Mouse (Mus musculus): ENCODE measurements around the gene Svbp. TPM values are rescaled to one million over a fixed set of nuclear protein-coding genes. Genes with fewer than 3 reads are reported as not detected.

Svbp gene
- polyA plus RNA-seq (2015; fragmentation: Nextera tagmentation; extraction: Ambion mirVana), result 109 and 128 TPM in 2 replicates

DNA sequence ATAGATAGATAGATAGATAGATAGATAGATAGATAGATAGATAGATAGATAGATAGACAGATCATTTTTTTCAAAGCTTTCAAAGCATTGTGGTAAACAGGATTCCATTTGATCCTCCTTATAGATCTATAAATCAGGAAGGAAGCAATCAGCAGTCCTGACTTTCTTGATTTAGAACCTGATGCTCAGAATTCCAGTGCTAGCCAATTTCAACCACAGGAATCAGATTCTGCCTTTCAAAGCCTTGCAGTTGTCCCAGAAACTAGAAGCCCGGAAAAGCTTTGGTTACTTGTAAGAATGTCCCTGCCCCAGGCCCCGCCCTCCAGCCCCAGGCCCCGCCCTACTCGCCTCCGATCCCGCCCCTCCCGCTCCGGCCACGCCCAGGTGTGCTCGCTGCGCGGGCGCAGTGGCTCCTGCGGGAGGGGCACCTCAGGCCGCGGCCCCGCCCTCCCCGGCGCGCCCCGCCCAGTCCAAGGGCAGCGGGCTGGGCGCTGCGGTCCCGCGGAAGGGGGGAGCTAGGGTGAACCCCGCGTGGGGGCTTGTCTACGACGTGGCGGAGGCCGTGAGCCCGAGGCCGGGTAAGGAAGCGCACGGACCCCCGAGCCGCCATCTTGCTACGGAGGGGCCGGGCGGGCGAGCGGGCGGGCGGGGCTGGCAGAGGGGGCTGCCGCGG, at the start of gene Svbp:
Svbp (plus strand) TSS at position 398 of the 673 bp plus-strand sequence.
- H3K27me3 ChIP-seq (ENCODE audit: control insufficient read depth, insufficient read depth, low read length), result no peaks in the 10 kb centered on the region
- peaks cover 13% of the 10 kb centered on the region for H3K4me1 ChIP-seq (ENCODE audit: control insufficient read depth, insufficient read depth, low read length)
- peak; percentile 98 for ATAC-seq (ENCODE audit: insufficient read depth, low FRiP score)
- no peaks in the 10 kb centered on the region for H3K9me3 ChIP-seq (replicated peaks; ENCODE audit: control insufficient read depth, low read length)
- H3K9ac ChIP-seq (ENCODE audit: low read length), result peak within 1 kb of the TSS; percentile 91
- H3K27ac ChIP-seq (ENCODE audit: low read length), result peak within 1 kb of the TSS; percentile 46; the same call in 1 of the 2 replicates
- WGBS, result under 1% methylated on average over 44 of the region's 47 CpGs
- H3K4me3 ChIP-seq (replicated peaks; ENCODE audit: low read length), result peak within 1 kb of the TSS; percentile 82
- peaks cover 8% of the 10 kb centered on the region; the same call in 1 of the 2 replicates for H3K36me3 ChIP-seq (ENCODE audit: control insufficient read depth, insufficient read depth, low read length)
- peak within 1 kb of the TSS; percentile 77 for H3K4me2 ChIP-seq (ENCODE audit: low read depth, low read length)

GRCm38 (mm10) chr4:119146816-119147215, 48.3 kb upstream of the Svbp start:
- no peak overlapping the region for H3K4me2 ChIP-seq (ENCODE audit: low read depth, low read length)
- H3K4me1 ChIP-seq (ENCODE audit: control insufficient read depth, insufficient read depth, low read length), result 0 out of 2 replicates have a peak, but pooled peaks cover 3% of the 10 kb centered on the region
- ATAC-seq (ENCODE audit: insufficient read depth, low FRiP score), result no peak
- H3K9me3 ChIP-seq (replicated peaks; ENCODE audit: control insufficient read depth, low read length), result no peaks in the 10 kb centered on the region
- no peak overlapping the region for H3K4me3 ChIP-seq (replicated peaks; ENCODE audit: low read length)
- no peaks in the 10 kb centered on the region for H3K27me3 ChIP-seq (ENCODE audit: control insufficient read depth, insufficient read depth, low read length)
- no peak overlapping the region for H3K27ac ChIP-seq (ENCODE audit: low read length)
- 81% methylated on average over 7 of the region's 7 CpGs for WGBS
- no peaks in the 10 kb centered on the region for H3K36me3 ChIP-seq (ENCODE audit: control insufficient read depth, insufficient read depth, low read length)
- no peak overlapping the region for H3K9ac ChIP-seq (ENCODE audit: low read length)

GRCm38 (mm10) chr4:119147347-119147746, 47.8 kb upstream of the Svbp start:
- no peak overlapping the region for H3K27ac ChIP-seq (ENCODE audit: low read length)
- H3K9me3 ChIP-seq (replicated peaks; ENCODE audit: control insufficient read depth, low read length), result no peaks in the 10 kb centered on the region
- H3K36me3 ChIP-seq (ENCODE audit: control insufficient read depth, insufficient read depth, low read length), result no peaks in the 10 kb centered on the region
- no peak for ATAC-seq (ENCODE audit: insufficient read depth, low FRiP score)
- H3K9ac ChIP-seq (ENCODE audit: low read length), result no peak overlapping the region
- 0 out of 2 replicates have a peak, but pooled peaks cover 3% of the 10 kb centered on the region for H3K4me1 ChIP-seq (ENCODE audit: control insufficient read depth, insufficient read depth, low read length)
- H3K4me3 ChIP-seq (replicated peaks; ENCODE audit: low read length), result no peak overlapping the region
- WGBS, result 80% methylated on average over 5 of the region's 5 CpGs
- H3K27me3 ChIP-seq (ENCODE audit: control insufficient read depth, insufficient read depth, low read length), result no peaks in the 10 kb centered on the region
- no peak overlapping the region for H3K4me2 ChIP-seq (ENCODE audit: low read depth, low read length)

DNA sequence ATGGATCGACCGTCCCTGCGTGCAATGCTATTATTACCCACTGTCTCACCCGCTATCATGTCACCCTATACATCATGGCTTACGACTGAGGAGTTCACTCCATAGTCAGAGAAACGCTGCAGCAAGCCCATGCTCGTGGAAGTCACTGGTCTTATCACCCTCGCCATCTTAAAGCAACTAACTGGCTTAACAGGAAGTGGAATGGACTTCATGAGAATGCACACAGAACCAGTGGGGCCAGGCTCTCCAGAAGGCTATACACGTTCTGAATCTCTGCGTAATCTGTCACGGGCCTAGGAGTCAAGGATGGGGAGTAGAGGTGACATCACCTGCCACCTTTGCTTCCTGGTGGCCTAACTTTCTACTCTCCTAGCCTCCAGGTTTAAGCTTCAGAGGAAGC, 46.4 kb upstream of the Svbp start:
- H3K4me1 ChIP-seq (ENCODE audit: control insufficient read depth, insufficient read depth, low read length), result no peaks in the 10 kb centered on the region
- H3K27me3 ChIP-seq (ENCODE audit: control insufficient read depth, insufficient read depth, low read length), result no peaks in the 10 kb centered on the region
- H3K4me2 ChIP-seq (ENCODE audit: low read depth, low read length), result no peak overlapping the region
- 72% methylated on average over 11 of the region's 11 CpGs for whole genome bisulfite sequencing
- ATAC-seq (ENCODE audit: insufficient read depth, low FRiP score), result no peak
- H3K9ac ChIP-seq (ENCODE audit: low read length), result no peak overlapping the region
- H3K9me3 ChIP-seq (replicated peaks; ENCODE audit: control insufficient read depth, low read length), result no peaks in the 10 kb centered on the region
- no peak overlapping the region for H3K4me3 ChIP-seq (replicated peaks; ENCODE audit: low read length)
- H3K36me3 ChIP-seq (ENCODE audit: control insufficient read depth, insufficient read depth, low read length), result no peaks in the 10 kb centered on the region
- no peak overlapping the region for H3K27ac ChIP-seq (ENCODE audit: low read length)

DNA sequence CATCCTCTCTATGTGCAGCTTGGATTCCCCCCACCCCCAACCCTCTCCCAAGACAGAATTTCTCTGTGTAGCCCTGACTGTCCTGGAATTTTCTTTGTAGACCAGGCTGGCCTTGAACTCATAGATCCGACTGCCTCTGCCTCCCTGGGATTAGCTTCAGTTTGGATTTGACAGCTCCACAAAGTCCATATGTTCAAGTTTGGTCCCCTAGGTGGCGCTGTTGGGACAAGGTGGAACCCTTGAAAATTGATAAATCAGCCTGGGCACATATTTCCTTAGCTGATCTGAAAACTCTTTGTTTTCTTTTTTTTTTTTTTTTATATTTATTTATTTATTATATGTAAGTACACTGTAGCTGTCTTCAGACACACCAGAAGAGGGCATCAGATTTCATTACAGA, 37.9 kb upstream of the Svbp start:
- no peak overlapping the region for H3K27ac ChIP-seq (ENCODE audit: low read length)
- ATAC-seq (ENCODE audit: insufficient read depth, low FRiP score), result no peak

DNA sequence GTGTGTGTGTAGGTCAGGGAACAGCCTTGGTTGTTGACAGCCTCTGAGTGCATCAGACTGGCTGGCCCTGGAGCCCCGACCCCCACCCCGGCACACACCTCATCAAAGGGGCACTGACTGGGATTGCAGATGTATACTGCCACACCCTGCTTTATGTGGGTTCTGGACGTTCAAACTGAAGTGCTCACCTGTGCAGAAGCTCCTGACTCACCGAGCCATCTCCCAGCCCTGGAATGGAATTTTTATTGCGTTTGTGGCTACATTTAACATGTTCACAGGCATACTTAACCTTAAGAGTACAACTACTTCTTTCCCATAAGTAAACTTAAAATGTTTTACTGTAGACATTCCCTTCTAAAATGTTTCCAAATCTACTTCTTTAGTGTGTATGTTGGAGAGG, 37.2 kb upstream of the Svbp start:
- Histone ChIP-seq H3K4me2 (ENCODE audit: low read depth, low read length) (no peak overlapping the region), H3K4me3 (replicated peaks; ENCODE audit: low read length) (no peak overlapping the region), H3K27ac (ENCODE audit: low read length) (no peak overlapping the region), H3K4me1 (ENCODE audit: control insufficient read depth, insufficient read depth, low read length) (no peaks in the 10 kb centered on the region), H3K36me3 (ENCODE audit: control insufficient read depth, insufficient read depth, low read length) (no peaks in the 10 kb centered on the region), H3K9me3 (replicated peaks; ENCODE audit: control insufficient read depth, low read length) (no peaks in the 10 kb centered on the region), H3K27me3 (ENCODE audit: control insufficient read depth, insufficient read depth, low read length) (no peaks in the 10 kb centered on the region), H3K9ac (ENCODE audit: low read length) (no peak overlapping the region)
- no peak for ATAC-seq (ENCODE audit: insufficient read depth, low FRiP score)
- 66% methylated on average over 5 of the region's 5 CpGs for WGBS

More for the DNA sequence above, 37.9 kb upstream of the Svbp start:
- Histone ChIP-seq H3K9ac (ENCODE audit: low read length) (no peak overlapping the region), H3K27me3 (ENCODE audit: control insufficient read depth, insufficient read depth, low read length) (no peaks in the 10 kb centered on the region), H3K4me2 (ENCODE audit: low read depth, low read length) (no peak overlapping the region), H3K4me1 (ENCODE audit: control insufficient read depth, insufficient read depth, low read length) (no peaks in the 10 kb centered on the region), H3K36me3 (ENCODE audit: control insufficient read depth, insufficient read depth, low read length) (no peaks in the 10 kb centered on the region), H3K9me3 (replicated peaks; ENCODE audit: control insufficient read depth, low read length) (no peaks in the 10 kb centered on the region), H3K4me3 (replicated peaks; ENCODE audit: low read length) (no peak overlapping the region)
- 37% methylated on average over 2 of the region's 2 CpGs for WGBS

- Histone ChIP-seq H3K36me3 (ENCODE audit: control insufficient read depth, insufficient read depth, low read length) (no peaks in the 10 kb centered on the region), H3K4me3 (replicated peaks; ENCODE audit: low read length) (no peak overlapping the region), H3K4me2 (ENCODE audit: low read depth, low read length) (no peak overlapping the region), H3K9ac (ENCODE audit: low read length) (no peak overlapping the region), H3K4me1 (ENCODE audit: control insufficient read depth, insufficient read depth, low read length) (no peaks in the 10 kb centered on the region), H3K27ac (ENCODE audit: low read length) (no peak overlapping the region), H3K9me3 (replicated peaks; ENCODE audit: control insufficient read depth, low read length) (no peaks in the 10 kb centered on the region), H3K27me3 (ENCODE audit: control insufficient read depth, insufficient read depth, low read length) (no peaks in the 10 kb centered on the region)
- 71% methylated on average over 3 of the region's 3 CpGs for WGBS
- no peak for ATAC-seq (ENCODE audit: insufficient read depth, low FRiP score)
These were observed 33.7 kb upstream of the Svbp start for GRCm38 (mm10) chr4:119161358-119161757.

- no peak for ATAC-seq (ENCODE audit: insufficient read depth, low FRiP score)
- no peaks in the 10 kb centered on the region for H3K4me1 ChIP-seq (ENCODE audit: control insufficient read depth, insufficient read depth, low read length)
- WGBS, result 72% methylated on average over 4 of the region's 4 CpGs
- no peak overlapping the region for H3K27ac ChIP-seq (ENCODE audit: low read length)
- H3K4me3 ChIP-seq (replicated peaks; ENCODE audit: low read length), result no peak overlapping the region
- H3K9ac ChIP-seq (ENCODE audit: low read length), result no peak overlapping the region
- no peak overlapping the region for H3K4me2 ChIP-seq (ENCODE audit: low read depth, low read length)
- no peaks in the 10 kb centered on the region for H3K9me3 ChIP-seq (replicated peaks; ENCODE audit: control insufficient read depth, low read length)
- H3K36me3 ChIP-seq (ENCODE audit: control insufficient read depth, insufficient read depth, low read length), result no peaks in the 10 kb centered on the region
- no peaks in the 10 kb centered on the region for H3K27me3 ChIP-seq (ENCODE audit: control insufficient read depth, insufficient read depth, low read length)
These were observed 32.1 kb upstream of the Svbp start for GRCm38 (mm10) chr4:119162990-119163389.

DNA sequence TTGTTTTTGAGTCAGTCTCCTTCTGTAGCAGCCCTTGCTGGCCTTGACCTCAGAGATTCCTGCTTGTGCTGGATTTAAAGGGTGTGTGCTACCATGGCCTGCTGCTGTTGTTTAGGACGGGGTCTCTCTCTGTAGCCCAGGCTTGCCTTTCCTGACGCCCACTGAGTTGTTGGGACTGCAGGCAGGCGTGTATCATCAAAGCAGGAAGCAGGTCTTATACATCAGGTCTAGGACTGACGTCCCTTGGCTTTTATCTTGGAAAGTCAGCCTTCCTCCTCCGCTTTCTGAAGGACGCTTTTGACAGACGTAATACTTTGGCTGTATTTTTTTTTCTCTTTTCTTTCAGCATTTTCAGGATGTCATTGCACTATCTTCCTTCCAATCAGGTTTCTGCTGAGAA, 29.2 kb upstream of the Svbp start:
- H3K9me3 ChIP-seq (replicated peaks; ENCODE audit: control insufficient read depth, low read length), result no peaks in the 10 kb centered on the region
- peaks cover 6% of the 10 kb centered on the region for H3K36me3 ChIP-seq (ENCODE audit: control insufficient read depth, insufficient read depth, low read length)
- H3K27ac ChIP-seq (ENCODE audit: low read length), result no peak overlapping the region
- whole genome bisulfite sequencing, result 71% methylated on average over 7 of the region's 7 CpGs
- no peaks in the 10 kb centered on the region for H3K27me3 ChIP-seq (ENCODE audit: control insufficient read depth, insufficient read depth, low read length)
- no peak overlapping the region for H3K9ac ChIP-seq (ENCODE audit: low read length)
- H3K4me2 ChIP-seq (ENCODE audit: low read depth, low read length), result no peak overlapping the region
- no peak for ATAC-seq (ENCODE audit: insufficient read depth, low FRiP score)
- H3K4me3 ChIP-seq (replicated peaks; ENCODE audit: low read length), result no peak overlapping the region
- no peaks in the 10 kb centered on the region for H3K4me1 ChIP-seq (ENCODE audit: control insufficient read depth, insufficient read depth, low read length)

All from stomach, embryonic 16.5 days (tissue).